Mouse (Mus musculus) cerebellum, adult 2 months (tissue): ENCODE measurements around the gene Elmo2.

Experiments used
- CTCF ChIP-seq: fragments of 200-500 bp; IDR thresholded peaks from 2 replicates; pipeline ENCODE4 v1.5.1; 2011; ENCODE audit warnings: low read depth, mild to moderate bottlenecking, control low read depth, low read length, moderate library complexity, borderline replicate concordance; ENCODE audit not compliant: insufficient read depth
- POLR2A ChIP-seq: fragments of 200-500 bp; IDR thresholded peaks from 2 replicates; pipeline ENCODE4 v1.6.1; 2011; ENCODE audit warnings: low read length, control low read depth, borderline replicate concordance; ENCODE audit not compliant: insufficient read depth

DNA sequence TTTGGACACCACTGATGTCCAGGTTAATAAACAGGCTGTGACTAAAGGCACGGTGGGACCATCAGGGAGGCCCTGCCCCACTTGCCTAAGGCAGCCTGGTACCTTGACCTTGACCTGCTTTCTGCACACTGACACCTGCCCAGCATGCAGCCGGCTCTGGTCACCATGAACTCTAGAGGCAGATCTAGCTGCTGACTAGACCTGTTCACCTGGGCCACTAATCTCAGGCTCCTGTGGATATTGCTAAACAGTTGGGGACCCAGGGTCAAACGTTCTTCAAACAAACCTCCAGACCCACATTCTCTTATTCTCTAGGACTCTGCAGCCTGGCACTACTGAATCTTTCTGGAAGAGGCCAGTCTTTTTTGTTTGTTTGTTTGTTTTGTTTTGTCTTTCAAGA lies 41.2 kb downstream of the Elmo2 start:
- TF ChIP-seq CTCF: no peak
- no peak for TF ChIP-seq POLR2A
